Mouse (Mus musculus): ENCODE data around the gene Fam172a.
"Not testable (repeated sequence)": the region's sequence is repeated elsewhere in the genome, so short reads cannot be mapped to it uniquely, and the experiment has no call there.

Gene Fam172a

GRCm38 (mm10) chr13:77701733-77702132 is at the start of gene Fam172a:
TSS of gene Fam172a (plus strand) at chr13:77702033.
- DNase-seq (ENCODE audit: extremely low read depth, insufficient read length, low spot score), result not testable (repeated sequence)

GRCm38 (mm10) chr13:77688651-77689050 is 13.2 kb upstream of the Fam172a start:
- no peak for DNase-seq (ENCODE audit: extremely low read depth, insufficient read length, low spot score)

GRCm38 (mm10) chr13:77708514-77709013 is 6.7 kb downstream of the Fam172a start:
- DNase-seq (ENCODE audit: extremely low read depth, insufficient read length, low spot score), result peak; percentile 92

- no peak for DNase-seq (ENCODE audit: extremely low read depth, insufficient read length, low spot score)
Measured at GRCm38 (mm10) chr13:77717499-77717898, 15.7 kb downstream of the Fam172a start.

- DNase-seq (ENCODE audit: extremely low read depth, insufficient read length, low spot score), result no peak
Measured at GRCm38 (mm10) chr13:77742822-77743221, 41.0 kb downstream of the Fam172a start.

GRCm38 (mm10) chr13:77777606-77778005 is 75.8 kb downstream of the Fam172a start:
- no peak for DNase-seq (ENCODE audit: extremely low read depth, insufficient read length, low spot score)

GRCm38 (mm10) chr13:77807341-77807740 is 105.5 kb downstream of the Fam172a start:
- not testable (repeated sequence) for DNase-seq (ENCODE audit: extremely low read depth, insufficient read length, low spot score)

GRCm38 (mm10) chr13:77810449-77810848 is 108.6 kb downstream of the Fam172a start:
- DNase-seq (ENCODE audit: extremely low read depth, insufficient read length, low spot score), result no peak

GRCm38 (mm10) chr13:77826138-77826537 is 124.3 kb downstream of the Fam172a start:
- DNase-seq (ENCODE audit: extremely low read depth, insufficient read length, low spot score), result no peak

- DNase-seq (ENCODE audit: extremely low read depth, insufficient read length, low spot score), result no peak
Measured at GRCm38 (mm10) chr13:77843017-77843654, 141.3 kb downstream of the Fam172a start.

- DNase-seq (ENCODE audit: extremely low read depth, insufficient read length, low spot score), result no peak
Measured at GRCm38 (mm10) chr13:77848868-77849267, 147.0 kb downstream of the Fam172a start.

GRCm38 (mm10) chr13:77864804-77865203 is 163.0 kb downstream of the Fam172a start:
- no peak for DNase-seq (ENCODE audit: extremely low read depth, insufficient read length, low spot score)

GRCm38 (mm10) chr13:77868314-77868713 is 166.5 kb downstream of the Fam172a start:
- DNase-seq (ENCODE audit: extremely low read depth, insufficient read length, low spot score), result no peak

- no peak for DNase-seq (ENCODE audit: extremely low read depth, insufficient read length, low spot score)
Measured at GRCm38 (mm10) chr13:77878120-77878519, 176.3 kb downstream of the Fam172a start.

- no peak for DNase-seq (ENCODE audit: extremely low read depth, insufficient read length, low spot score)
Measured at GRCm38 (mm10) chr13:77878545-77878944, 176.7 kb downstream of the Fam172a start.

GRCm38 (mm10) chr13:77897619-77898018 is 195.8 kb downstream of the Fam172a start:
- no peak for DNase-seq (ENCODE audit: extremely low read depth, insufficient read length, low spot score)

GRCm38 (mm10) chr13:77898066-77898796 is 196.4 kb downstream of the Fam172a start:
- DNase-seq (ENCODE audit: extremely low read depth, insufficient read length, low spot score), result no peak

- no peak for DNase-seq (ENCODE audit: extremely low read depth, insufficient read length, low spot score)
Measured at GRCm38 (mm10) chr13:77899725-77900124, 197.9 kb downstream of the Fam172a start.

GRCm38 (mm10) chr13:77900843-77901242 is 199.0 kb downstream of the Fam172a start:
- no peak for DNase-seq (ENCODE audit: extremely low read depth, insufficient read length, low spot score)

- DNase-seq (ENCODE audit: extremely low read depth, insufficient read length, low spot score), result no peak
Measured at GRCm38 (mm10) chr13:77909184-77909583, 207.4 kb downstream of the Fam172a start.

- DNase-seq (ENCODE audit: extremely low read depth, insufficient read length, low spot score), result no peak
Measured at GRCm38 (mm10) chr13:77922834-77923233, 221.0 kb downstream of the Fam172a start.

- DNase-seq (ENCODE audit: extremely low read depth, insufficient read length, low spot score), result no peak
Measured at GRCm38 (mm10) chr13:77957611-77958010, 255.8 kb downstream of the Fam172a start.
